Mouse (Mus musculus) stomach, postnatal 0 days (tissue): ENCODE results near the gene Cmtm7. TPM values are rescaled to one million over a fixed set of nuclear protein-coding genes. Genes with fewer than 3 reads are reported as not detected.
"Not testable (repeated sequence)": the region's sequence is repeated elsewhere in the genome, so short reads cannot be mapped to it uniquely, and the experiment has no call there.

Experiments used
- ATAC-seq: fragments of 200-750 bp; cut with Nextera tagmentation; 2 replicates; pipeline ENCODE4 v1.8.0; 2017; ENCODE audit not compliant: low FRiP score, low TSS enrichment
- DNase-seq: peaks from one replicate; pipeline ENCODE4 v3.0.0-alpha.2; 2016; ENCODE audit warnings: low spot score
- H3K27ac ChIP-seq: fragments of 300-500 bp; sonication (generic); replicated peaks from 2 replicates; pipeline ENCODE4 v1.5.1; 2014; ENCODE audit warnings: mild to moderate bottlenecking, control low read depth
- H3K27me3 ChIP-seq: fragments of 300-500 bp; sonication (generic); 2 replicates; pipeline ENCODE4 v1.6.1; 2014; ENCODE audit warnings: low read length; ENCODE audit not compliant: control insufficient read depth, insufficient read depth
- H3K36me3 ChIP-seq: fragments of 300-500 bp; sonication (generic); 2 replicates; pipeline ENCODE4 v1.6.1; 2014; ENCODE audit warnings: low read length, mixed read lengths; ENCODE audit not compliant: control insufficient read depth, insufficient read depth
- H3K4me1 ChIP-seq: fragments of 300-500 bp; sonication (generic); replicated peaks from 2 replicates; pipeline ENCODE4 v1.6.1; 2014; ENCODE audit warnings: antibody characterized with exemption; ENCODE audit not compliant: control insufficient read depth, insufficient read depth
- H3K4me2 ChIP-seq: fragments of 300-500 bp; sonication (generic); replicated peaks from 2 replicates; pipeline ENCODE4 v1.6.1; 2014; ENCODE audit warnings: low read depth, mild to moderate bottlenecking, control low read depth, moderate library complexity
- H3K4me3 ChIP-seq: fragments of 300-500 bp; sonication (generic); 2 replicates; pipeline ENCODE4 v1.5.1; 2014; ENCODE audit warnings: low read depth, low read length, control low read depth
- H3K9ac ChIP-seq: fragments of 300-500 bp; sonication (generic); 2 replicates; pipeline ENCODE4 v1.6.1; 2014; ENCODE audit warnings: mild to moderate bottlenecking, low read length, control low read depth, mixed read lengths
- H3K9me3 ChIP-seq: fragments of 300-500 bp; sonication (generic); 2 replicates; pipeline ENCODE4 v1.6.1; 2016; ENCODE audit warnings: low read length; ENCODE audit not compliant: control insufficient read depth
- CTCF ChIP-seq: IDR thresholded peaks from 2 replicates; pipeline ENCODE4 v1.5.1; 2016; ENCODE audit warnings: antibody characterized with exemption, low read depth, mild to moderate bottlenecking, moderate library complexity
- EP300 ChIP-seq: optimal IDR thresholded peaks from 2 replicates; pipeline ENCODE3; 2016; ENCODE audit warnings: antibody characterized with exemption
- WGBS: fragments of 180-500 bp; shearing (Covaris S2); extraction: QIAGEN DNeasy Blood & Tissue Kit; methylation state at CpG from one replicate; pipeline ENCODE4 v1.1.7; 2014; 5-methylcytosine and 5-hydroxymethylcytosine counted together
- polyA plus RNA-seq: library from polyadenylated mRNA; unstranded; fragments of >200 nt; fragmentation: Nextera tagmentation; extraction: Ambion mirVana; gene quantifications from 2 replicates; pipeline ENCODE4 v1.2.1, GENCODE M21; 2015

The Cmtm7 gene
- polyA plus RNA-seq, 1 experiment from 2014 or later = 83.2 TPM

DNA sequence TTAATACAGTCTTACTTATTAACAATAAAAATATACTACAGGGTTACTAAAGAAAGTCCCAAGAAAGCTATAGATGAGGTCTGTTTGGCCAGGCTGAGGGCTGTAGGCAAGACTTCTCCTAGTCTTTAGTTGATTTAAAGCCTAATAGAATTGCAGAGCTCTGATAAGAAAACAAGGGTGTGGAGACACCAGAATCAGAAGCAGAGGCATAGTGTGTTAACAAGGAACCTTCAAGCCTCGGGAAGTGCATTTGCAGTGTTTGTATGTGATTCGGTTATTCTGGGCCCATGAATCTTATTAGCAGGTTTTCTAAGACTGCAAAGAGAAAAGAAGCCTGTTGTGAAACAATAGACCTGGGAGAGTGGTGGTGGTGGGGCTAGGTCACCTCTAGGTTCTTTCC lies 48.4 kb downstream of the Cmtm7 start:
- no peaks in the 10 kb centered on the region for H3K9me3 ChIP-seq
- TF ChIP-seq CTCF (no peak), EP300 (no peak)
- no peak overlapping the region for H3K4me3 ChIP-seq
- WGBS = 67% methylated on average over 2 of the region's 2 CpGs
- H3K27me3 ChIP-seq = no peaks in the 10 kb centered on the region
- no peaks in the 10 kb centered on the region for H3K36me3 ChIP-seq
- H3K27ac ChIP-seq = no peak overlapping the region
- no peak overlapping the region for H3K4me2 ChIP-seq
- ATAC-seq = no peak
- no peak overlapping the region for H3K9ac ChIP-seq
- DNase-seq = no peak
- H3K4me1 ChIP-seq = peaks cover 11% of the 10 kb centered on the region; the same call in 1 of the 2 replicates

DNA sequence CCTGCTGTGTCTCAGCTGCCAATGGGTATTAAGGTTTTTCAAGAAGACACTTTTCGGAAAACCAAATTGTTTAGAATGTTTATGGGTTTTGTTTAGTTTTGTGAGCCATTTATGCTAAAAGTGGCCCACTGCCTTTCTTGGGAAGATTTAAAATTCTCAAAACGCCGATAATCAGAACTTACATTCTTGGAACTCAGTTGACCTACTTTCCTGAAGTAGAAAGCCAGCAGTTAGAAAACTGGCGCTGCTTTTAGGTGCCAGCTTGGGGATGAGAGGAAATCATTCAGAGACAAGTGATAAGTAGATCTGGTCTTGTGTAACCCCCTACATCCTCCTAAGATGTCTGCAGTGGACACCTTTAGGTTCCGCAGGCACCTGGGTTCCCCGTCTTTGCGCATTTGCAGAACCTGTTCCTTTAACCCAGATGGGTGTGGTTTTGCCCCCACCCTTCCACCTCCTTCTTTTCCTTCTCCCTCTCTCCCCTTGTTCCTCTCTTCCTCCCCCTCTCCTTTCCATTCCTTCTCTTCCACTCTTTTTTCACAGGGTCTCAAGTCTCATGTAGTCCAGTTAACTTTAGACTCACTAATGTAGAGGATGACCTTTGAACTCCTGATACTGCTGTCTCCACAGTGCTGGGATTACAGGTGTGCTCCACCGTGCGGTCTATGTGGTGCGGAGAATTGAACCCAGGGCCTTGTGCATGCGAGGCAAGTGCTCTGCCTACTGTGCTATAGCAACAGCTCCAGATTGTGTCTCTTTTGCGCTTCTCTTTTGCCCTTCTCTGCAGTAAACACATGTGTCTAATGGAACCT lies 49.6 kb downstream of the Cmtm7 start:
- WGBS = 47% methylated on average over 12 of the region's 12 CpGs
- H3K4me2 ChIP-seq = peak overlapping the region; percentile 64
- no peaks in the 10 kb centered on the region for H3K36me3 ChIP-seq
- H3K9me3 ChIP-seq = no peaks in the 10 kb centered on the region
- ATAC-seq (no peak), DNase-seq (peak; percentile 39)
- no peak for TF ChIP-seq EP300
- TF ChIP-seq CTCF = no peak
- H3K27ac ChIP-seq = peak overlapping the region; percentile 95
- H3K4me1 ChIP-seq = peaks cover 10% of the 10 kb centered on the region; the same call in 1 of the 2 replicates
- peak overlapping the region; percentile 71 for H3K4me3 ChIP-seq
- no peaks in the 10 kb centered on the region for H3K27me3 ChIP-seq
- peak overlapping the region; percentile 81 for H3K9ac ChIP-seq

DNA sequence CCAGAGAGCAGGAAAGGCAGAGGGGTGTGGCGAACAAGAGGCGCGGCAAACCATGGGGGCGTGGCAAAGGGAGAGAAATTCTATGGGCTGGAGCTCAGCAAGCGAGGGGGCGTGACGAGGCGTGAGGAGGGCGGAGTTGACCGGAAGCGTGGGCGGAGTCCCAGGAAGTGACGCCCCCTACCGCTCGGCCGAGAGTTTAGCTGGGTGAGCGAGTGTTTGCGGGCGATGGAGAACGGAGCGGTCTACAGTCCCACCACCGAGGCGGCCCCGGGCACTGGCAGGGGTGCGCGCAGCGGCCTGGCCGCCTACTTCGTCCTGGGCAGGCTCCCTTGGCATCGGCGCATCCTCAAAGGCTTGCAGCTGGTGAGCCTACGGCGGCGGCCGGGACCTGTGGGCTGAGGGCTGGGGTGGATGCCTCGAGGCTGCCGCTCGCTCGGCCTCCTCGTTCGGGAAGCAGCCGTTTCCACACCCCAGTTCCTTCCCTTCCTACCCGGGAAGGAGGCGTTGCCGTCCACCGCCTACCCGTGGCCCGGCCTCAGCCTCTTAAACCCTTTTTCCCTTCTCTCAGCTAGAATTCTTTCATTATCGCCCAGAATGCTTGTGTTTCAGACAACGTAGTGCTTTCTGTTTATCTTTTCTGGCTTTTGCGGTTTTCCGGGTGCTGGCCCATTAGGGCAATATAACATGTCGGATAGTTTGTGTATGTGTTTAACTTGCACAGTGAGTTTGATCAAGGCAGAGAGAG lies 50.5 kb downstream of the Cmtm7 start, which contains the start of gene Cmtm6:
TSS of gene Cmtm6 (plus strand) at position 106 of the 745 bp plus-strand sequence.
- Histone ChIP-seq H3K9me3 (no peaks in the 10 kb centered on the region), H3K4me1 (0 out of 2 replicates have a peak, but pooled peaks cover 5% of the 10 kb centered on the region), H3K4me2 (peak within 1 kb of the TSS; percentile 64), H3K27me3 (no peaks in the 10 kb centered on the region), H3K27ac (peak within 1 kb of the TSS; percentile 95), H3K36me3 (no peaks in the 10 kb centered on the region), H3K9ac (peak within 1 kb of the TSS; percentile 81), H3K4me3 (peak within 1 kb of the TSS; percentile 71)
- ATAC-seq (peak; percentile 88), DNase-seq (peak; percentile 99)
- under 1% methylated on average over 53 of the region's 53 CpGs for WGBS
- peak; percentile 70 for TF ChIP-seq CTCF
- TF ChIP-seq EP300 = no peak

DNA sequence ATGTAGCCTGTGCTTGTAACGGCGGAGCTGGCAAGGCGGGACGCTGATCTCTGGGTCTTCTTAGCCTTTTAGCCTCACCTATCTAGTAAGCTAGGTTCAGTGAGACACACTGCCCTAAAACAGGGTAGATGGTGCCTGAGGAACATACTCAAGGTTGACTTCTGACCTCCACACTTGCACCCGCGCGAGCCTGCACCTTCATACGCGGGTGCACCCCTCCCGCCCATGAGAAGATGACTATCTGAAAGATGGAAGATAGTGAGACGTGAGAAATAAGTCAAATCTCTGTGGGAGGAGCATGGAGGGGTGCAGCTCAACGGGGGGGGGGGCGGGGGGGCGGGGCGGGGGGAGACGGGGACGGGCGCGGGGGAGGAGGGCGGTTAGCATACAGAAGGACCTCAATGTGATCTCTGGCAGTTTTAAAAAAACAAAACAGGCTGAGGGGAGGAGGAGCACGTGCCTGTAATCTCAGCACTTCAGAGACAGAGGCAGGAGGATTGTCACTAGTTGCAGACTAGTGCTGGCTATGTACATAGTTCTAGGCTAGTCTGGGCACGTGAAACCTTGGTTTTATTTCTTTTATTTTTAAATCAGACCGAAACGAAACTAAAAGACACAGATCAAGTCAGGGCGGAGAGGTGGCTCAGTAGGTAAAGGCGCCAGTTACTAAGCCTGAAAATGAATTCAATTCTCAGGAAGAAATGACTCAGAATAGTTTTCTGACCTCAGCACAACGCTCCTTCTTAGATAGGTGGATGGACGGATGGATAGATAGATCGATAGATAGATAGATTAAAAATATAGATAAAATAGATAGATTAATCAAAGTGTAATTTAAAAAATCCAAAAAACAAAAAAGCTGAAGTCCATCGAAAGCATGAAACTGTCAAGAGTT lies 51.5 kb downstream of the Cmtm7 start:
- Histone ChIP-seq H3K4me2 (peak overlapping the region; percentile 64), H3K27ac (peak overlapping the region; percentile 53; the same call in 1 of the 2 replicates), H3K9me3 (no peaks in the 10 kb centered on the region), H3K9ac (no peak overlapping the region), H3K4me1 (0 out of 2 replicates have a peak, but pooled peaks cover 5% of the 10 kb centered on the region), H3K27me3 (no peaks in the 10 kb centered on the region), H3K36me3 (0 out of 2 replicates have a peak, but pooled peaks cover 3% of the 10 kb centered on the region), H3K4me3 (peak overlapping the region; percentile 29)
- ATAC-seq = peak; percentile 3; the same call in 1 of the 2 replicates
- no peak for DNase-seq
- 27% methylated on average over 21 of the region's 30 CpGs for WGBS
- TF ChIP-seq EP300 = no peak
- no peak for TF ChIP-seq CTCF

DNA sequence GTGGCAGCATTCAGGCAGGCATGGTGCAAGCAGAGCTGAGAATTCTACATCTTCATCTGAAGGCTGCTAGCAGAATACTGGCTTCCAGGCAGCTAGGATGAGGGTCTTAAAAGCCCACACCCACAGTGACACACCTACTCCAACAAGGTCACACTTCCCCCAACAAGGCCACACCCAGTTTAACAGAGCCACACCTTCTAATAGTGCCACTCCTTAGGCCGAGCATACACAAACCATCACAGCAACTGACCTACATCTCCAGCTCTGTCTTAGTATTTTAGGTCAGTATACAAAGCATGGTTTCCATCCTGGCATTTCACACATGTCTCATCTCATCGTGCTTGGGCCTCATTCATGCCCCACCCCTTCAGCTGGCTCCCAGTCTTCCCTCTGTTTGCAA lies 53.2 kb downstream of the Cmtm7 start:
- H3K4me3 ChIP-seq, ATAC-seq, H3K9ac ChIP-seq, H3K27ac ChIP-seq, H3K4me1 ChIP-seq, H3K27me3 ChIP-seq, DNase-seq, H3K4me2 ChIP-seq, H3K36me3 ChIP-seq, H3K9me3 ChIP-seq: not testable (repeated sequence)
- WGBS = 15% methylated on average over 2 of the region's 2 CpGs
